In the genomic region with DNA sequence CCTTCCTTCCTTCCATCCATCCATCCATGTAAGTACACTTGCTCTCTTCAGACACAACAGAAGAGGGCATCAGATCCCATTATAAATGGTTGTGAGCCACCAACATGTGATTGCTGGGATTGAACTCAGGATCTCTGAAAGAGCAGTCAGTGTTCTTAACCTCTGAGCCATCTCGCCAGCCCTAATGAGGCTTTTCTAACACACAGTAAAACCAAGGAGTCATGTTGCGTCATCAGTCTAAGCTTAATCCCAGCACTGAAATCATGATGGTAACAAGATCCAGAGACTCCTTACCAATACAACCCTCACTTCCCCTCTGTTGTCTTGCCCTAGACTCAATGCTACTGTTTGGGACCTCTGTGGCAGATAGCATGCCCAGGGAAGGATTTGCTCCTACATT, we compare ENCODE assay signal across 25 mouse cellular contexts. TPM values are rescaled to one million over a fixed set of nuclear protein-coding genes. Genes with fewer than 3 reads are reported as not detected.
A peak's percentile ranks its signal among the peaks of the same experiment; 100 is the strongest.
DNase-seq lines count a peak whose midpoint lies in the region; ATAC-seq and TF ChIP-seq lines count a peak whose summit lies in the region.
"Had no signal": no experiment of that assay in that cellular context is flagged by ENCODE, and none has a peak within 500 bp of the region (broad histone marks: within the 10 kb centered on the region; RNA-seq: fewer than 3 reads in every experiment).

No protein-coding gene starts in this region.

- no peak for ATAC-seq in heart, postnatal 0 days (ENCODE audit: insufficient read depth, low read depth)
- no peak for ATAC-seq in midbrain, postnatal 0 days (ENCODE audit: low FRiP score)
- ATAC-seq in midbrain, embryonic 16.5 days, result no peak
- ATAC-seq in midbrain, embryonic 13.5 days, result no peak
- ATAC-seq: CD4-positive, CD25-positive, alpha-beta regulatory T cell, adult 4 months; forebrain, embryonic 14.5 days; liver, postnatal 0 days had no signal

- no peak for DNase-seq in heart, postnatal 0 days (ENCODE audit: low spot score)
- no peak for DNase-seq in heart, postnatal 4 days
- DNase-seq in midbrain, postnatal 0 days (ENCODE audit: low spot score), result no peak
- no peak for DNase-seq in urinary bladder, postnatal 10 days (ENCODE audit: low spot score)
- DNase-seq: adrenal gland, postnatal 25 days; cerebellum, adult 18-20 months; cerebellum, postnatal 36 days; gastrocnemius, postnatal 25 days; kidney, adult 11 months; kidney, postnatal 10 days; left cerebral cortex, postnatal 4 days; liver; liver, postnatal 0 days; lung, postnatal 4 days; right cerebral cortex, postnatal 25 days had no signal

- no peak overlapping the region for H3K9ac ChIP-seq in heart, postnatal 0 days (replicated peaks; ENCODE audit: low read depth, low read length)
- no peak overlapping the region for H3K9ac ChIP-seq in midbrain, postnatal 0 days (replicated peaks; ENCODE audit: low read length, poor library complexity, severe bottlenecking)
- no peak overlapping the region for H3K9ac ChIP-seq in midbrain, embryonic 16.5 days (ENCODE audit: low read depth, low read length)
- H3K9ac ChIP-seq in midbrain, embryonic 13.5 days (replicated peaks), result no peak overlapping the region
- H3K9ac ChIP-seq: hindbrain, embryonic 15.5 days; liver, postnatal 0 days; neural tube, embryonic 15.5 days had no signal

- peaks cover 78% of the 10 kb centered on the region for H3K36me3 ChIP-seq in heart, postnatal 0 days (replicated peaks; ENCODE audit: control insufficient read depth, insufficient read depth, low read length)
- H3K36me3 ChIP-seq in midbrain, postnatal 0 days (ENCODE audit: insufficient read depth, low read length), result peaks cover 6% of the 10 kb centered on the region; the same call in 1 of the 2 replicates
- no peaks in the 10 kb centered on the region for H3K36me3 ChIP-seq in midbrain, embryonic 16.5 days (ENCODE audit: control insufficient read depth, insufficient read depth, low read length)
- H3K36me3 ChIP-seq in midbrain, embryonic 13.5 days, result peaks cover 10% of the 10 kb centered on the region; the same call in 1 of the 2 replicates
- H3K36me3 ChIP-seq: hindbrain, embryonic 15.5 days; neural tube, embryonic 15.5 days had no signal

- no peak for TF ChIP-seq POLR2A in embryonic fibroblast, embryonic 13.5 days (IDR thresholded peaks at IDR 0.05; ENCODE audit: low read depth, low read length)

- no peak overlapping the region for H3K4me2 ChIP-seq in heart, postnatal 0 days (ENCODE audit: low read depth, low read length)
- H3K4me2 ChIP-seq in midbrain, postnatal 0 days (ENCODE audit: low read depth, low read length, poor library complexity, severe bottlenecking), result no peak overlapping the region
- no peak overlapping the region for H3K4me2 ChIP-seq in midbrain, embryonic 16.5 days (ENCODE audit: low read length)
- no peak overlapping the region for H3K4me2 ChIP-seq in midbrain, embryonic 13.5 days (replicated peaks)
- H3K4me2 ChIP-seq: hindbrain, embryonic 15.5 days; midbrain, embryonic 11.5 days; neural tube, embryonic 15.5 days had no signal

- no peak for TF ChIP-seq EP300 in heart, postnatal 0 days (IDR thresholded peaks at IDR 0.05; ENCODE audit: low read depth)

- 0 out of 2 replicates have a peak overlapping the region, but pooled peaks have one; percentile 2 for H3K27ac ChIP-seq in heart, postnatal 0 days (ENCODE audit: low read depth)
- no peak overlapping the region for H3K27ac ChIP-seq in midbrain, postnatal 0 days (ENCODE audit: low read depth, low read length)
- H3K27ac ChIP-seq in midbrain, embryonic 16.5 days (ENCODE audit: low read length), result no peak overlapping the region
- peak overlapping the region; percentile 93 for H3K27ac ChIP-seq in embryonic fibroblast, embryonic 13.5 days (ENCODE audit: insufficient read depth, low read length)
- no peak overlapping the region for H3K27ac ChIP-seq in midbrain, embryonic 13.5 days
- H3K27ac ChIP-seq: heart, embryonic 10.5 days had no signal

- H3K9me3 ChIP-seq in heart, postnatal 0 days (replicated peaks; ENCODE audit: control insufficient read depth, low read length), result no peaks in the 10 kb centered on the region
- no peaks in the 10 kb centered on the region for H3K9me3 ChIP-seq in midbrain, postnatal 0 days (ENCODE audit: low read length)
- H3K9me3 ChIP-seq in midbrain, embryonic 16.5 days (replicated peaks; ENCODE audit: control insufficient read depth, low read length, poor library complexity, severe bottlenecking), result no peaks in the 10 kb centered on the region
- no peaks in the 10 kb centered on the region for H3K9me3 ChIP-seq in midbrain, embryonic 13.5 days
- H3K9me3 ChIP-seq: heart, embryonic 10.5 days; hindbrain, embryonic 15.5 days; neural tube, embryonic 15.5 days had no signal

- no peak for TF ChIP-seq CTCF in heart, postnatal 0 days (IDR thresholded peaks at IDR 0.05; ENCODE audit: low read depth)
- TF ChIP-seq CTCF in midbrain, postnatal 0 days (IDR thresholded peaks at IDR 0.05), result peak; percentile 14; the same call in 1 of the 2 replicates
- no peak for TF ChIP-seq CTCF in embryonic fibroblast, embryonic 13.5 days (IDR thresholded peaks at IDR 0.05; ENCODE audit: borderline replicate concordance, insufficient read depth, low read length)

- H3K27me3 ChIP-seq in heart, postnatal 0 days (ENCODE audit: control insufficient read depth, insufficient read depth, low read length), result no peaks in the 10 kb centered on the region
- H3K27me3 ChIP-seq in midbrain, postnatal 0 days (ENCODE audit: insufficient read depth, low read length), result no peaks in the 10 kb centered on the region
- H3K27me3 ChIP-seq in midbrain, embryonic 16.5 days (ENCODE audit: control insufficient read depth, insufficient read depth, low read depth, low read length), result no peaks in the 10 kb centered on the region
- no peaks in the 10 kb centered on the region for H3K27me3 ChIP-seq in midbrain, embryonic 13.5 days
- H3K27me3 ChIP-seq: hindbrain, embryonic 15.5 days; neural tube, embryonic 15.5 days had no signal

- H3K4me3 ChIP-seq in heart, postnatal 0 days (ENCODE audit: low read depth, low read length), result no peak overlapping the region
- no peak overlapping the region for H3K4me3 ChIP-seq in midbrain, postnatal 0 days (ENCODE audit: low read depth, low read length)
- H3K4me3 ChIP-seq in midbrain, embryonic 16.5 days (ENCODE audit: low read depth, low read length), result no peak overlapping the region
- no peak overlapping the region for H3K4me3 ChIP-seq in embryonic fibroblast, embryonic 13.5 days (ENCODE audit: insufficient read depth, low read length)
- no peak overlapping the region for H3K4me3 ChIP-seq in midbrain, embryonic 13.5 days (replicated peaks)
- H3K4me3 ChIP-seq: erythroblast, embryonic 14.5 days; heart, embryonic 10.5 days; hindbrain, embryonic 15.5 days; neural tube, embryonic 15.5 days had no signal

- 97% methylated on average over 2 of the region's 2 CpGs for WGBS in heart, postnatal 0 days
- 91% methylated on average over 2 of the region's 2 CpGs for WGBS in midbrain, postnatal 0 days
- WGBS in midbrain, embryonic 16.5 days, result 90% methylated on average over 2 of the region's 2 CpGs
- 91% methylated on average over 2 of the region's 2 CpGs for WGBS in midbrain, embryonic 13.5 days

- peaks cover 2% of the 10 kb centered on the region; the same call in 1 of the 2 replicates for H3K4me1 ChIP-seq in heart, postnatal 0 days (ENCODE audit: control insufficient read depth, insufficient read depth)
- no peaks in the 10 kb centered on the region for H3K4me1 ChIP-seq in midbrain, postnatal 0 days (ENCODE audit: insufficient read depth, low read length)
- no peaks in the 10 kb centered on the region for H3K4me1 ChIP-seq in midbrain, embryonic 16.5 days (ENCODE audit: control insufficient read depth, insufficient read depth, low read length)
- H3K4me1 ChIP-seq in embryonic fibroblast, embryonic 13.5 days (ENCODE audit: control insufficient read depth, insufficient read depth, low read length), result peaks cover 31% of the 10 kb centered on the region
- no peaks in the 10 kb centered on the region for H3K4me1 ChIP-seq in midbrain, embryonic 13.5 days (replicated peaks)

RNA-seq across cellular contexts. Expression of a gene that starts 27.2 kb away (rescaled TPM):
- total RNA-seq in heart, postnatal 0 days (2014; rRNA removed; ENCODE audit: low replicate concordance), result 267 and 380 TPM in 2 replicates
- polyA plus RNA-seq in heart, postnatal 0 days (2015; fragmentation: Nextera tagmentation; extraction: Ambion mirVana), result 66.4 and 68.8 TPM in 2 replicates
- 100 to 1,000 TPM; 152 to 160 TPM for total RNA-seq in heart, postnatal 4 days (2021)
- total RNA-seq in midbrain, postnatal 0 days (2014; rRNA removed), result 407 and 426 TPM in 2 replicates
- 84.7 and 92.9 TPM in 2 replicates for polyA plus RNA-seq in midbrain, postnatal 0 days (2015; fragmentation: Nextera tagmentation; extraction: Ambion mirVana)
- polyA plus RNA-seq in midbrain, embryonic 16.5 days (2015; fragmentation: Nextera tagmentation; extraction: Ambion mirVana), result 73.6 and 75.9 TPM in 2 replicates
- polyA plus RNA-seq in embryonic fibroblast, embryonic 13.5 days (2011; ENCODE audit: insufficient read length, low read depth, missing spikeins), result 433 and 456 TPM in 2 replicates
- 85.2 TPM in 2 replicates for polyA plus RNA-seq in midbrain, embryonic 13.5 days (2015; fragmentation: Nextera tagmentation; extraction: Ambion mirVana)

RNA-seq across cellular contexts. Expression of a gene that starts 38.3 kb away (rescaled TPM):
- total RNA-seq in heart, postnatal 0 days (2014; rRNA removed; ENCODE audit: low replicate concordance), result 0.08 TPM in 1 of 2 replicates, not detected in the other
- not detected in 2 replicates for polyA plus RNA-seq in heart, postnatal 0 days (2015; fragmentation: Nextera tagmentation; extraction: Ambion mirVana)
- under 1 TPM; 0.05 to 0.11 TPM for total RNA-seq in heart, postnatal 4 days (2021)
- 9.1 and 10.1 TPM in 2 replicates for total RNA-seq in midbrain, postnatal 0 days (2014; rRNA removed)
- 1.4 and 1.9 TPM in 2 replicates for polyA plus RNA-seq in midbrain, postnatal 0 days (2015; fragmentation: Nextera tagmentation; extraction: Ambion mirVana)
- polyA plus RNA-seq in midbrain, embryonic 16.5 days (2015; fragmentation: Nextera tagmentation; extraction: Ambion mirVana), result 1.6 and 1.7 TPM in 2 replicates
- 3.2 and 8.7 TPM in 2 replicates for polyA plus RNA-seq in embryonic fibroblast, embryonic 13.5 days (2011; ENCODE audit: insufficient read length, low read depth, missing spikeins)
- polyA plus RNA-seq in midbrain, embryonic 13.5 days (2015; fragmentation: Nextera tagmentation; extraction: Ambion mirVana), result 0.40 and 0.46 TPM in 2 replicates
- polyA plus RNA-seq: CD4-positive, CD25-positive, alpha-beta regulatory T cell, adult 4 months; erythroblast, embryonic 14.5 days had no signal

Comparison
In these comparisons a context has a peak if more than half of its experiments do, and no peak if none do; other contexts are left out.
1. H3K27ac ChIP-seq: peak in heart, postnatal 0 days (single experiment) and embryonic fibroblast, embryonic 13.5 days (single experiment); none in midbrain, postnatal 0 days (single experiment), midbrain, embryonic 16.5 days (single experiment) and midbrain, embryonic 13.5 days (single experiment).